Mouse (Mus musculus): ENCODE data around the gene Fermt3. TPM values are rescaled to one million over a fixed set of nuclear protein-coding genes. Genes with fewer than 3 reads are reported as not detected.
A peak's percentile ranks its signal among the peaks of the same experiment; 100 is the strongest.
"Not testable (repeated sequence)": the region's sequence is repeated elsewhere in the genome, so short reads cannot be mapped to it uniquely, and the experiment has no call there.

Gene Fermt3
- 5.1 and 5.5 TPM in 2 replicates for polyA plus RNA-seq (2012; rRNA removed)

- no peak for DNase-seq (ENCODE audit: extremely low spot score in 1 of 2, low spot score in 1 of 2)
Measured at GRCm38 (mm10) chr19:7019191-7019590, at the start of gene Fermt3. Gene Fermt3, minus strand, starts transcription at chr19:7019469.

- DNase-seq (ENCODE audit: extremely low spot score in 1 of 2, low spot score in 1 of 2) = peak in 1 of 2 experiments; percentile 89
Measured at GRCm38 (mm10) chr19:7068136-7068535, 48.9 kb upstream of the Fermt3 start.

GRCm38 (mm10) chr19:7067344-7068050, 48.2 kb upstream of the Fermt3 start:
- no peak for DNase-seq (ENCODE audit: extremely low spot score in 1 of 2, low spot score in 1 of 2)

- DNase-seq (ENCODE audit: extremely low spot score in 1 of 2, low spot score in 1 of 2) = no peak
Measured at GRCm38 (mm10) chr19:7066828-7067342, 47.6 kb upstream of the Fermt3 start.

GRCm38 (mm10) chr19:7066034-7066827, 47.0 kb upstream of the Fermt3 start:
- no peak for DNase-seq (ENCODE audit: extremely low spot score in 1 of 2, low spot score in 1 of 2)

- DNase-seq (ENCODE audit: extremely low spot score in 1 of 2, low spot score in 1 of 2) = peak in 1 of 2 experiments; percentile 92
Measured at GRCm38 (mm10) chr19:7064571-7064970, 45.3 kb upstream of the Fermt3 start.

- no peak for DNase-seq (ENCODE audit: extremely low spot score in 1 of 2, low spot score in 1 of 2)
Measured at GRCm38 (mm10) chr19:7062916-7063315, 43.6 kb upstream of the Fermt3 start.

- no peak for DNase-seq (ENCODE audit: extremely low spot score in 1 of 2, low spot score in 1 of 2)
Measured at GRCm38 (mm10) chr19:7062110-7062509, 42.8 kb upstream of the Fermt3 start.

- no peak for DNase-seq (ENCODE audit: extremely low spot score in 1 of 2, low spot score in 1 of 2)
Measured at GRCm38 (mm10) chr19:7058541-7058940, 39.3 kb upstream of the Fermt3 start.

GRCm38 (mm10) chr19:7057722-7058207, 38.5 kb upstream of the Fermt3 start:
- peak in 1 of 2 experiments; percentile 73 for DNase-seq (ENCODE audit: extremely low spot score in 1 of 2, low spot score in 1 of 2)

GRCm38 (mm10) chr19:7057126-7057721, 38.0 kb upstream of the Fermt3 start:
- DNase-seq (ENCODE audit: extremely low spot score in 1 of 2, low spot score in 1 of 2) = peak in 1 of 2 experiments; percentile 42

- DNase-seq (ENCODE audit: extremely low spot score in 1 of 2, low spot score in 1 of 2) = peak in 1 of 2 experiments; percentile 80
Measured at GRCm38 (mm10) chr19:7056248-7057087, 37.2 kb upstream of the Fermt3 start, which contains the start of gene Macrod1. Gene Macrod1, plus strand, starts transcription at chr19:7056810.

GRCm38 (mm10) chr19:7055173-7055572, 35.9 kb upstream of the Fermt3 start:
- DNase-seq (ENCODE audit: extremely low spot score in 1 of 2, low spot score in 1 of 2) = peak in 1 of 2 experiments; percentile 42

- no peak for DNase-seq (ENCODE audit: extremely low spot score in 1 of 2, low spot score in 1 of 2)
Measured at GRCm38 (mm10) chr19:7054772-7055171, 35.5 kb upstream of the Fermt3 start.

- DNase-seq (ENCODE audit: extremely low spot score in 1 of 2, low spot score in 1 of 2) = not testable (repeated sequence)
Measured at GRCm38 (mm10) chr19:7053382-7053781, 34.1 kb upstream of the Fermt3 start.

- no peak for DNase-seq (ENCODE audit: extremely low spot score in 1 of 2, low spot score in 1 of 2)
Measured at GRCm38 (mm10) chr19:7044706-7045105, 25.4 kb upstream of the Fermt3 start.

- no peak for DNase-seq (ENCODE audit: extremely low spot score in 1 of 2, low spot score in 1 of 2)
Measured at GRCm38 (mm10) chr19:7044279-7044678, 25.0 kb upstream of the Fermt3 start.

GRCm38 (mm10) chr19:7041171-7041570, 21.9 kb upstream of the Fermt3 start:
- DNase-seq (ENCODE audit: extremely low spot score in 1 of 2, low spot score in 1 of 2) = no peak

GRCm38 (mm10) chr19:7040637-7041130, 21.4 kb upstream of the Fermt3 start:
- DNase-seq (ENCODE audit: extremely low spot score in 1 of 2, low spot score in 1 of 2) = no peak

All from frontal cortex, adult 2 months (tissue).